Mouse (Mus musculus) C2C12 (cell line): ENCODE results near the gene Mxd1. TPM values are rescaled to one million over a fixed set of nuclear protein-coding genes. Genes with fewer than 3 reads are reported as not detected.
A peak's percentile ranks its signal among the peaks of the same experiment; 100 is the strongest.

Source experiments
- H3K27me3 ChIP-seq: one replicate; pipeline ENCODE4 v1.6.1; 2011; ENCODE audit not compliant: control insufficient read depth, insufficient read depth, insufficient read length
- H3K36me3 ChIP-seq: one replicate; pipeline ENCODE4 v1.6.1; 2011; ENCODE audit not compliant: control insufficient read depth, insufficient read depth
- H3K4me3 ChIP-seq: one replicate; pipeline ENCODE4 v1.5.1; 2011; ENCODE audit warnings: mild to moderate bottlenecking, control low read depth; ENCODE audit not compliant: poor library complexity, insufficient read depth, severe bottlenecking
- H3K79me2 ChIP-seq: one replicate; pipeline ENCODE4 v1.6.1; 2011; ENCODE audit not compliant: control insufficient read depth, insufficient read depth
- H3K79me3 ChIP-seq: one replicate; pipeline ENCODE4 v1.6.1; 2011; ENCODE audit warnings: low read depth, control low read depth
- H3ac ChIP-seq: one replicate; pipeline ENCODE3; 2011; ENCODE audit warnings: low read depth; ENCODE audit not compliant: control insufficient read depth, insufficient read length
- CEBPB ChIP-seq: IDR thresholded peaks from one replicate; pipeline ENCODE4 v1.6.1; 2011; ENCODE audit warnings: low read depth, mild to moderate bottlenecking, control low read depth, moderate library complexity
- CTCF ChIP-seq: IDR thresholded peaks from one replicate; pipeline ENCODE4 v1.5.1; 2011; ENCODE audit not compliant: control insufficient read depth, insufficient read depth, insufficient read length
- FOSL1 ChIP-seq: IDR thresholded peaks from one replicate; pipeline ENCODE4 v1.8.0; 2011; ENCODE audit warnings: mild to moderate bottlenecking, low read length; ENCODE audit not compliant: poor library complexity, insufficient read depth, severe bottlenecking
- MAX ChIP-seq: IDR thresholded peaks from one replicate; pipeline ENCODE4 v1.6.1; 2011; ENCODE audit warnings: mild to moderate bottlenecking, control low read depth
- MYOD1 ChIP-seq: IDR thresholded peaks from one replicate; pipeline ENCODE4 v1.6.1; 2011; ENCODE audit warnings: low read depth; ENCODE audit not compliant: control insufficient read depth, insufficient read length
- MYOG ChIP-seq: IDR thresholded peaks from one replicate; pipeline ENCODE4 v1.6.1; 2011; ENCODE audit not compliant: control insufficient read depth, insufficient read length; ENCODE audit errors: extremely low read depth
- USF1 ChIP-seq: IDR thresholded peaks from one replicate; pipeline ENCODE4 v1.6.1; 2011; ENCODE audit warnings: low read depth, mild to moderate bottlenecking, control low read depth, moderate library complexity
- polyA plus RNA-seq: library from polyadenylated mRNA; unstranded; fragments of >200 nt; fragmentation: generic; extraction: Trizol; gene quantifications from one replicate; pipeline ENCODE4 v1.2.1, GENCODE M21; 2012; ENCODE audit warnings: missing spikeins

Gene Mxd1
- polyA plus RNA-seq, 1 experiment = 1.1 TPM

GRCm38 (mm10) chr6:86689671-86690070, 20.7 kb upstream of the Mxd1 start:
- Histone ChIP-seq H3K36me3 (peaks cover 25% of the 10 kb centered on the region), H3K27me3 (no peaks in the 10 kb centered on the region), H3K79me3 (no peaks in the 10 kb centered on the region), H3ac (no peak overlapping the region), H3K4me3 (no peak overlapping the region), H3K79me2 (no peaks in the 10 kb centered on the region)
- no peak for TF ChIP-seq CTCF
- TF ChIP-seq MAX = no peak

- no peaks in the 10 kb centered on the region for H3K27me3 ChIP-seq
- H3K79me3 ChIP-seq = peaks cover 7% of the 10 kb centered on the region
- peaks cover 16% of the 10 kb centered on the region for H3K36me3 ChIP-seq
- TF ChIP-seq CTCF (no peak), MYOD1 (no peak), USF1 (no peak), CEBPB (no peak), MYOG (no peak), FOSL1 (no peak), MAX (no peak)
- no peak overlapping the region for H3ac ChIP-seq
- H3K4me3 ChIP-seq = no peak overlapping the region
- H3K79me2 ChIP-seq = peaks cover 17% of the 10 kb centered on the region
Observed at GRCm38 (mm10) chr6:86686971-86687370, 18.0 kb upstream of the Mxd1 start.

GRCm38 (mm10) chr6:86684655-86685011, 15.7 kb upstream of the Mxd1 start:
- Histone ChIP-seq H3K36me3 (peaks cover 20% of the 10 kb centered on the region), H3ac (peak overlapping the region; percentile 29), H3K4me3 (peak overlapping the region; percentile 61), H3K79me2 (peaks cover 17% of the 10 kb centered on the region), H3K27me3 (no peaks in the 10 kb centered on the region), H3K79me3 (peaks cover 8% of the 10 kb centered on the region)
- TF ChIP-seq CTCF (no peak), MAX (no peak), MYOG (no peak), CEBPB (no peak), FOSL1 (no peak), MYOD1 (no peak), USF1 (no peak)

GRCm38 (mm10) chr6:86683872-86684654, 15.1 kb upstream of the Mxd1 start, which contains the start of gene Snrnp27:
Gene Snrnp27 (minus strand): TSS chr6:86684522.
- Histone ChIP-seq H3ac (peak within 1 kb of the TSS; percentile 92), H3K79me3 (peaks cover 8% of the 10 kb centered on the region), H3K4me3 (peak within 1 kb of the TSS; percentile 61), H3K79me2 (peaks cover 17% of the 10 kb centered on the region), H3K27me3 (no peaks in the 10 kb centered on the region), H3K36me3 (peaks cover 25% of the 10 kb centered on the region)
- TF ChIP-seq USF1 (no peak), MAX (no peak), MYOD1 (no peak), MYOG (no peak), FOSL1 (no peak), CTCF (no peak), CEBPB (no peak)

- H3K27me3 ChIP-seq = no peaks in the 10 kb centered on the region
- no peak overlapping the region for H3ac ChIP-seq
- peaks cover 8% of the 10 kb centered on the region for H3K79me3 ChIP-seq
- H3K36me3 ChIP-seq = peaks cover 42% of the 10 kb centered on the region
- TF ChIP-seq CEBPB = no peak
- TF ChIP-seq FOSL1 = no peak
- TF ChIP-seq MAX = no peak
- TF ChIP-seq USF1 = no peak
- TF ChIP-seq MYOD1 = no peak
- TF ChIP-seq CTCF = no peak
- TF ChIP-seq MYOG = no peak
- H3K4me3 ChIP-seq = no peak overlapping the region
- H3K79me2 ChIP-seq = peaks cover 17% of the 10 kb centered on the region
Observed at GRCm38 (mm10) chr6:86681289-86681688, 12.3 kb upstream of the Mxd1 start.

- TF ChIP-seq MYOD1 (no peak), MYOG (no peak), MAX (no peak), CTCF (no peak), CEBPB (no peak), FOSL1 (no peak), USF1 (no peak)
- Histone ChIP-seq H3K27me3 (no peaks in the 10 kb centered on the region), H3K79me3 (peaks cover 1% of the 10 kb centered on the region), H3ac (no peak overlapping the region), H3K36me3 (peaks cover 59% of the 10 kb centered on the region), H3K79me2 (peaks cover 7% of the 10 kb centered on the region), H3K4me3 (no peak overlapping the region)
Observed at GRCm38 (mm10) chr6:86678341-86678740, 9.4 kb upstream of the Mxd1 start.
